Mouse (Mus musculus) spleen, adult 2 months (tissue): Measurements from ENCODE around the gene Mkrn2os. TPM values are rescaled to one million over a fixed set of nuclear protein-coding genes. Genes with fewer than 3 reads are reported as not detected.

Experiments
- DNase-seq, 2 experiments: peaks; one replicate each; pipeline versions ENCODE4 v3.0.0 to v3.0.0-alpha.2; 2012 to 2021; ENCODE audit warnings: low spot score in 2 of 2, low read depth in 1 of 2
- H3K27ac ChIP-seq: fragments of 200-500 bp; 2 replicates; pipeline ENCODE4 v1.5.1; 2012; ENCODE audit warnings: low read length, inconsistent platforms; ENCODE audit not compliant: insufficient read depth
- H3K27me3 ChIP-seq: fragments of 200-500 bp; 2 replicates; pipeline ENCODE4 v1.6.1; 2012; ENCODE audit warnings: mild to moderate bottlenecking, moderate library complexity, low read length, inconsistent platforms; ENCODE audit not compliant: control insufficient read depth, insufficient read depth
- H3K36me3 ChIP-seq: fragments of 200-500 bp; 2 replicates; pipeline ENCODE4 v1.6.1; 2012; ENCODE audit warnings: mild to moderate bottlenecking, low read length, inconsistent platforms; ENCODE audit not compliant: control insufficient read depth, insufficient read depth
- H3K4me1 ChIP-seq: fragments of 200-500 bp; 2 replicates; pipeline ENCODE4 v1.6.1; 2011; ENCODE audit warnings: inconsistent platforms; ENCODE audit not compliant: control insufficient read depth, insufficient read depth, insufficient read length
- H3K4me3 ChIP-seq: fragments of 200-500 bp; 2 replicates; pipeline ENCODE4 v1.5.1; 2011; ENCODE audit warnings: mild to moderate bottlenecking, inconsistent platforms; ENCODE audit not compliant: insufficient read depth, insufficient read length; ENCODE audit errors: extremely low read depth
- CTCF ChIP-seq: fragments of 200-500 bp; IDR thresholded peaks from 2 replicates; pipeline ENCODE4 v1.5.1; 2011; ENCODE audit warnings: mild to moderate bottlenecking, inconsistent platforms; ENCODE audit not compliant: insufficient read depth, insufficient read length, insufficient replicate concordance; ENCODE audit errors: extremely low read depth
- POLR2A ChIP-seq: fragments of 200-500 bp; IDR thresholded peaks from 2 replicates; pipeline ENCODE4 v1.6.1; 2011; ENCODE audit warnings: low read depth, low read length, inconsistent platforms
- WGBS: fragments of 180-500 bp; shearing (Covaris S2); methylation state at CpG from one replicate; pipeline ENCODE4 v1.1.7; 2018; 5-methylcytosine and 5-hydroxymethylcytosine counted together
- polyA plus RNA-seq: library from polyadenylated mRNA; depleted of rRNA; stranded (reverse); fragments of >200 nt; gene quantifications from 2 replicates; pipeline ENCODE4 v1.2.3, GENCODE M21; 2012

Gene Mkrn2os
- polyA plus RNA-seq, 1 experiment: 0.09 TPM

GRCm38 (mm10) chr6:115583430-115584125 lies 8.8 kb downstream of the Mkrn2os start:
- Histone ChIP-seq H3K4me1 (peaks cover 5% of the 10 kb centered on the region; the same call in 1 of the 2 replicates), H3K4me3 (no peak overlapping the region), H3K27ac (no peak overlapping the region), H3K27me3 (no peaks in the 10 kb centered on the region), H3K36me3 (no peaks in the 10 kb centered on the region)
- TF ChIP-seq CTCF (no peak), POLR2A (no peak)
- 27% methylated on average over 6 of the region's 6 CpGs for WGBS
- no peak for DNase-seq

GRCm38 (mm10) chr6:115582328-115583115 lies 9.9 kb downstream of the Mkrn2os start:
- Histone ChIP-seq H3K4me3 (no peak overlapping the region), H3K27ac (no peak overlapping the region), H3K27me3 (no peaks in the 10 kb centered on the region), H3K36me3 (no peaks in the 10 kb centered on the region), H3K4me1 (peaks cover 5% of the 10 kb centered on the region; the same call in 1 of the 2 replicates)
- DNase-seq: no peak
- 53% methylated on average over 10 of the region's 10 CpGs for WGBS
- no peak for TF ChIP-seq POLR2A
- no peak for TF ChIP-seq CTCF

GRCm38 (mm10) chr6:115580810-115581209 lies 11.6 kb downstream of the Mkrn2os start:
- H3K27ac ChIP-seq: no peak overlapping the region
- TF ChIP-seq CTCF (no peak), POLR2A (no peak)
- H3K4me3 ChIP-seq: no peak overlapping the region
- WGBS: 72% methylated on average over 3 of the region's 3 CpGs
- H3K36me3 ChIP-seq: no peaks in the 10 kb centered on the region
- DNase-seq: no peak
- H3K27me3 ChIP-seq: no peaks in the 10 kb centered on the region
- peaks cover 5% of the 10 kb centered on the region; the same call in 1 of the 2 replicates for H3K4me1 ChIP-seq

- TF ChIP-seq CTCF: no peak
- TF ChIP-seq POLR2A: no peak
- Histone ChIP-seq H3K4me1 (peaks cover 2% of the 10 kb centered on the region; the same call in 1 of the 2 replicates), H3K27me3 (no peaks in the 10 kb centered on the region), H3K36me3 (no peaks in the 10 kb centered on the region), H3K4me3 (no peak overlapping the region), H3K27ac (no peak overlapping the region)
- DNase-seq: no peak
- 92% methylated on average over 9 of the region's 9 CpGs for whole genome bisulfite sequencing
Observed at GRCm38 (mm10) chr6:115577941-115578340, 14.4 kb downstream of the Mkrn2os start.

- H3K4me3 ChIP-seq: no peak overlapping the region
- no peaks in the 10 kb centered on the region for H3K36me3 ChIP-seq
- TF ChIP-seq POLR2A (no peak), CTCF (no peak)
- no peaks in the 10 kb centered on the region; the same call in 1 of the 2 replicates for H3K4me1 ChIP-seq
- no peak for DNase-seq
- no peak overlapping the region for H3K27ac ChIP-seq
- WGBS: 71% methylated on average over 5 of the region's 5 CpGs
- H3K27me3 ChIP-seq: no peaks in the 10 kb centered on the region
Observed at GRCm38 (mm10) chr6:115577407-115577806, 15.0 kb downstream of the Mkrn2os start.

- Histone ChIP-seq H3K27ac (no peak overlapping the region), H3K36me3 (no peaks in the 10 kb centered on the region), H3K4me1 (no peaks in the 10 kb centered on the region), H3K4me3 (no peak overlapping the region), H3K27me3 (no peaks in the 10 kb centered on the region)
- 95% methylated on average over 7 of the region's 7 CpGs for WGBS
- TF ChIP-seq CTCF (no peak), POLR2A (no peak)
- no peak for DNase-seq
Observed at GRCm38 (mm10) chr6:115574171-115574570, 18.2 kb downstream of the Mkrn2os start.
